Mouse (Mus musculus) kidney, adult 2 months (tissue): ENCODE data around the gene Chchd5.

Source experiments
- CTCF ChIP-seq: fragments of 200-500 bp; conservative IDR thresholded peaks from 2 replicates; pipeline ENCODE4 v1.5.1; 2011; ENCODE audit warnings: low read depth, mild to moderate bottlenecking, control low read depth, low read length, moderate library complexity, mixed read lengths; ENCODE audit not compliant: insufficient read depth, insufficient read length
- POLR2A ChIP-seq: fragments of 200-500 bp; IDR thresholded peaks from one replicate; pipeline ENCODE4 v1.6.1; 2011; ENCODE audit warnings: low read depth, low read length, control low read depth

DNA sequence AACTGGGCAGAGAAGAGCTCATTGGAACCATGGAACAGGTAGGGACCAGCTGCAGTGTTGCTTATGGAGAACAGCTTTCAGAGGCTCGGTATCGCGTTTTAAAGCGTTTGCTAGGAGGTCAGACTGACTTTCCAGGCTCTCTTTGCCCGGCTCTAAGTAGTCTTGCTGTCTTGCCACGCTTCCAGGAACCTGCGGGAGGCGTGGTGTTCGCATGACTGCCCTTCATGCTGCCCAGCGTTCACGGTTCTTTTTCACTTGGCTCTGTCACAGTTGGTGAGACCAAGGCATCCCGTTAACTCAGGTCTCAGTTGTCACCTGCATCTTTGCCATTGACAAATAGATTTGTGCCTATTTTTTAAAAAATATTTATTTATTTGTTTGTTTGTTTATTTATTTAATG is 11.4 kb upstream of the Chchd5 start:
- no peak for TF ChIP-seq CTCF
- TF ChIP-seq POLR2A = no peak
